Comparison of ENCODE assay signal across 9 mouse cellular contexts in genomic region chr5:135674349-135674775, GRCm38 (mm10). TPM values are rescaled to one million over a fixed set of nuclear protein-coding genes. Genes with fewer than 3 reads are reported as not detected.
A peak's percentile ranks its signal among the peaks of the same experiment; 100 is the strongest.
DNase-seq lines count a peak whose midpoint lies in the region; ATAC-seq lines count a peak whose summit lies in the region.
"Had no signal": no experiment of that assay in that cellular context is flagged by ENCODE, and none has a peak within 500 bp of the region (broad histone marks: within the 10 kb centered on the region; RNA-seq: fewer than 3 reads in every experiment).

No protein-coding gene starts in this region.

- no peaks in the 10 kb centered on the region for H3K27me3 ChIP-seq in forebrain, embryonic 11.5 days (ENCODE audit: control insufficient read depth, insufficient read depth, low read length)
- no peaks in the 10 kb centered on the region for H3K27me3 ChIP-seq in midbrain, embryonic 15.5 days (replicated peaks)

- ATAC-seq in forebrain, embryonic 11.5 days (replicated peaks; ENCODE audit: low FRiP score), result peak; percentile 63
- peak; percentile 69 for ATAC-seq in midbrain, embryonic 15.5 days (replicated peaks)
- ATAC-seq in CD4-positive, CD25-positive, alpha-beta regulatory T cell, adult 4 months, result no peak

- no peak overlapping the region for H3K4me3 ChIP-seq in forebrain, embryonic 11.5 days (ENCODE audit: low read depth, low read length)
- H3K4me3 ChIP-seq in midbrain, embryonic 15.5 days, result no peak overlapping the region

- peaks cover 9% of the 10 kb centered on the region for H3K4me1 ChIP-seq in forebrain, embryonic 11.5 days (replicated peaks; ENCODE audit: control insufficient read depth, insufficient read depth, low read length)
- H3K4me1 ChIP-seq in midbrain, embryonic 15.5 days, result peaks cover 28% of the 10 kb centered on the region

- H3K9ac ChIP-seq in forebrain, embryonic 11.5 days (ENCODE audit: low read length), result no peak overlapping the region
- H3K9ac ChIP-seq in midbrain, embryonic 15.5 days, result no peak overlapping the region

- peak overlapping the region; percentile 70 for H3K27ac ChIP-seq in forebrain, embryonic 11.5 days (ENCODE audit: low read depth, low read length)
- peak overlapping the region; percentile 81 for H3K27ac ChIP-seq in midbrain, embryonic 15.5 days
- H3K27ac ChIP-seq: macrophage had no signal

- peak overlapping the region; percentile 37; the same call in 1 of the 2 replicates for H3K4me2 ChIP-seq in forebrain, embryonic 11.5 days (ENCODE audit: low read depth, low read length, severe bottlenecking)
- H3K4me2 ChIP-seq in midbrain, embryonic 15.5 days, result peak overlapping the region; percentile 35; the same call in 1 of the 2 replicates

- WGBS in forebrain, embryonic 11.5 days, result 17% methylated on average over 3 of the region's 3 CpGs
- WGBS in midbrain, embryonic 15.5 days, result 7% methylated on average over 3 of the region's 3 CpGs

- DNase-seq in adipocyte (ENCODE audit: low spot score), result peak; percentile 67
- DNase-seq in forebrain, embryonic 11.5 days (ENCODE audit: low spot score), result peak; percentile 56
- DNase-seq in kidney, postnatal 14 days, result peak; percentile 72
- no peak for DNase-seq in thymus, postnatal 4 days
- DNase-seq in gastrocnemius, postnatal 36 days, result no peak
- no peak for DNase-seq in left cerebral cortex, postnatal 10 days (ENCODE audit: extremely low spot score in 1 of 2, low spot score in 2 of 2)

- no peaks in the 10 kb centered on the region for H3K36me3 ChIP-seq in forebrain, embryonic 11.5 days (ENCODE audit: control insufficient read depth, insufficient read depth, low read length)
- no peaks in the 10 kb centered on the region for H3K36me3 ChIP-seq in midbrain, embryonic 15.5 days (replicated peaks)

- no peaks in the 10 kb centered on the region for H3K9me3 ChIP-seq in forebrain, embryonic 11.5 days (ENCODE audit: control insufficient read depth, low read length)
- H3K9me3 ChIP-seq in midbrain, embryonic 15.5 days, result no peaks in the 10 kb centered on the region

- intact Hi-C loops in gastrocnemius, postnatal 36 days (cut with DNase I), result no loop called here
- intact Hi-C loops in left cerebral cortex, postnatal 10 days (cut with DNase I), result no loop called here

RNA-seq across cellular contexts. Expression of gene Por, which starts 4.5 kb away (rescaled TPM):
- 113 and 117 TPM in 2 replicates for polyA plus RNA-seq in forebrain, embryonic 11.5 days (2014; fragmentation: Nextera tagmentation; extraction: Ambion mirVana)
- 117 and 126 TPM in 2 replicates for polyA plus RNA-seq in midbrain, embryonic 15.5 days (2015; fragmentation: Nextera tagmentation; extraction: Ambion mirVana)
- 10 to 100 TPM; 26.3 to 31.8 TPM for total RNA-seq in gastrocnemius, postnatal 36 days (2021)
- polyA plus RNA-seq in CD4-positive, CD25-positive, alpha-beta regulatory T cell, adult 4 months (2017; shearing (Covaris generic)), result 10 to 100 TPM; 28.9 to 69.0 TPM
- total RNA-seq in left cerebral cortex, postnatal 10 days (2021), result 10 to 100 TPM; 68.2 to 70.0 TPM

RNA-seq across cellular contexts. Expression of gene Rhbdd2, which starts 41.9 kb away (rescaled TPM):
- 60.1 and 61.3 TPM in 2 replicates for polyA plus RNA-seq in forebrain, embryonic 11.5 days (2014; fragmentation: Nextera tagmentation; extraction: Ambion mirVana)
- 85.2 and 89.9 TPM in 2 replicates for polyA plus RNA-seq in midbrain, embryonic 15.5 days (2015; fragmentation: Nextera tagmentation; extraction: Ambion mirVana)
- 10 to 100 TPM in 1 of 2 experiments, 1 to 10 TPM in 1; 9.8 to 12.8 TPM for total RNA-seq in gastrocnemius, postnatal 36 days (2021)
- polyA plus RNA-seq in CD4-positive, CD25-positive, alpha-beta regulatory T cell, adult 4 months (2017; shearing (Covaris generic)), result 10 to 100 TPM; 17.6 to 36.8 TPM
- total RNA-seq in left cerebral cortex, postnatal 10 days (2021), result 10 to 100 TPM; 77.6 to 82.7 TPM

Comparison
In these comparisons a context has a peak if more than half of its experiments do, and no peak if none do; other contexts are left out.
1. DNase-seq: peak in adipocyte (single experiment), forebrain, embryonic 11.5 days (single experiment) and kidney, postnatal 14 days (single experiment); none in thymus, postnatal 4 days (single experiment), gastrocnemius, postnatal 36 days (0 of 2) and left cerebral cortex, postnatal 10 days (0 of 2).